Mouse (Mus musculus) ES-E14 (cell line): ENCODE measurements at regions not wholly inside any gene's neighbourhood (a gene's known extent, or its start where the extent isn't known, plus 50 kb on each side); places are given as distances from the start of the nearest gene placed in this dataset.

Experiments
- CHD2 ChIP-seq: IDR thresholded peaks from 2 replicates; pipeline ENCODE4 v1.6.1; 2014; ENCODE audit warnings: mild to moderate bottlenecking, low read depth, low read length, inconsistent platforms
- MAFK ChIP-seq: IDR thresholded peaks from 2 replicates; pipeline ENCODE4 v1.6.1; 2014; ENCODE audit warnings: mild to moderate bottlenecking, low read depth, low read length, inconsistent platforms; ENCODE audit not compliant: insufficient read depth
- ZC3H11A ChIP-seq: IDR thresholded peaks from 2 replicates; pipeline ENCODE4 v1.6.1; 2012; ENCODE audit warnings: low read depth, mild to moderate bottlenecking, inconsistent platforms, low read length, borderline replicate concordance
- ZNF384 ChIP-seq: IDR thresholded peaks from 2 replicates; pipeline ENCODE4 v1.6.1; 2012; ENCODE audit warnings: low read depth, low read length, inconsistent platforms

- TF ChIP-seq ZNF384, result no peak
- TF ChIP-seq MAFK, result no peak
- no peak for TF ChIP-seq CHD2
- TF ChIP-seq ZC3H11A, result no peak
Observed at GRCm38 (mm10) chr13:99764764-99765163, 136.1 kb downstream of the Cartpt start.
